Mouse (Mus musculus) hindbrain, embryonic 14.5 days (tissue): ENCODE data around the gene Irf2bpl. TPM values are rescaled to one million over a fixed set of nuclear protein-coding genes. Genes with fewer than 3 reads are reported as not detected.

ENCODE experiments used
- ATAC-seq: fragments of 200-750 bp; cut with Nextera tagmentation; 2 replicates; pipeline ENCODE4 v1.8.0; 2017; ENCODE audit warnings: moderate number of reproducible peaks, mild to moderate bottlenecking, moderate TSS enrichment, moderate library complexity; ENCODE audit not compliant: low FRiP score
- DNase-seq: peaks from one replicate; pipeline ENCODE4 v3.0.0-alpha.2; 2015; ENCODE audit warnings: low spot score
- H3K27ac ChIP-seq: fragments of 300-500 bp; sonication (generic); 2 replicates; pipeline ENCODE4 v1.5.1; 2014; ENCODE audit warnings: mild to moderate bottlenecking, moderate library complexity
- H3K27me3 ChIP-seq: fragments of 300-500 bp; sonication (generic); 2 replicates; pipeline ENCODE4 v1.6.1; 2014; ENCODE audit warnings: mild to moderate bottlenecking, low read length, mixed read lengths; ENCODE audit not compliant: control insufficient read depth, insufficient read depth
- H3K36me3 ChIP-seq: fragments of 300-500 bp; sonication (generic); replicated peaks from 2 replicates; pipeline ENCODE4 v1.6.1; 2014; ENCODE audit not compliant: control insufficient read depth, insufficient read depth
- H3K4me1 ChIP-seq: fragments of 300-500 bp; sonication (generic); replicated peaks from 2 replicates; pipeline ENCODE4 v1.6.1; 2014; ENCODE audit warnings: antibody characterized with exemption, low read length, mixed read lengths; ENCODE audit not compliant: control insufficient read depth, insufficient read depth
- H3K4me2 ChIP-seq: fragments of 300-500 bp; sonication (generic); replicated peaks from 2 replicates; pipeline ENCODE4 v1.6.1; 2014; ENCODE audit warnings: mild to moderate bottlenecking, moderate library complexity
- H3K4me3 ChIP-seq: fragments of 300-500 bp; sonication (generic); replicated peaks from 2 replicates; pipeline ENCODE4 v1.5.1; 2014; ENCODE audit warnings: mild to moderate bottlenecking, low read length
- H3K9ac ChIP-seq: fragments of 300-500 bp; sonication (generic); 2 replicates; pipeline ENCODE4 v1.6.1; 2014
- H3K9me3 ChIP-seq: fragments of 300-500 bp; sonication (generic); 2 replicates; pipeline ENCODE4 v1.6.1; 2016; ENCODE audit warnings: low read length; ENCODE audit not compliant: control insufficient read depth
- WGBS: fragments of 180-500 bp; shearing (Covaris S2); extraction: QIAGEN DNeasy Blood & Tissue Kit; methylation state at CpG from one replicate; pipeline ENCODE4 v1.1.7; 2014; 5-methylcytosine and 5-hydroxymethylcytosine counted together
- polyA plus RNA-seq: library from polyadenylated mRNA; unstranded; fragments of >200 nt; fragmentation: Nextera tagmentation; extraction: Ambion mirVana; gene quantifications from 2 replicates; pipeline ENCODE4 v1.2.1, GENCODE M21; 2014

The Irf2bpl gene
- polyA plus RNA-seq, 1 experiment from 2014 or later: 64.5 TPM

GRCm38 (mm10) chr12:86893326-86894183 lies 9.0 kb upstream of the Irf2bpl start:
- peak overlapping the region; percentile 27 for H3K4me3 ChIP-seq
- H3K36me3 ChIP-seq: no peaks in the 10 kb centered on the region
- H3K4me2 ChIP-seq: peak overlapping the region; percentile 90
- peaks cover 92% of the 10 kb centered on the region for H3K4me1 ChIP-seq
- H3K27ac ChIP-seq: peak overlapping the region; percentile 100
- no peaks in the 10 kb centered on the region for H3K9me3 ChIP-seq
- peak; percentile 4; the same call in 1 of the 2 replicates for ATAC-seq
- H3K27me3 ChIP-seq: no peaks in the 10 kb centered on the region
- DNase-seq: no peak
- peak overlapping the region; percentile 63 for H3K9ac ChIP-seq
- under 1% methylated on average over 20 of the region's 20 CpGs for WGBS

- no peak overlapping the region for H3K4me3 ChIP-seq
- H3K4me1 ChIP-seq: peaks cover 92% of the 10 kb centered on the region
- H3K36me3 ChIP-seq: no peaks in the 10 kb centered on the region
- no peak for ATAC-seq
- peak overlapping the region; percentile 90 for H3K4me2 ChIP-seq
- H3K9me3 ChIP-seq: no peaks in the 10 kb centered on the region
- H3K27me3 ChIP-seq: no peaks in the 10 kb centered on the region
- peak overlapping the region; percentile 100 for H3K27ac ChIP-seq
- WGBS: 2% methylated on average over 17 of the region's 18 CpGs
- peak; percentile 82 for DNase-seq
- peak overlapping the region; percentile 63 for H3K9ac ChIP-seq
These were observed 8.2 kb upstream of the Irf2bpl start for GRCm38 (mm10) chr12:86892711-86893311.

- Histone ChIP-seq H3K4me2 (peak overlapping the region; percentile 90), H3K27me3 (no peaks in the 10 kb centered on the region), H3K9ac (peak overlapping the region; percentile 63), H3K9me3 (no peaks in the 10 kb centered on the region), H3K4me1 (peaks cover 86% of the 10 kb centered on the region), H3K36me3 (no peaks in the 10 kb centered on the region), H3K27ac (peak overlapping the region; percentile 100), H3K4me3 (peak overlapping the region; percentile 13)
- DNase-seq (peak; percentile 69), ATAC-seq (no peak)
- under 1% methylated on average over 37 of the region's 37 CpGs for WGBS
These were observed 7.4 kb upstream of the Irf2bpl start for GRCm38 (mm10) chr12:86891786-86892702.

- Histone ChIP-seq H3K36me3 (no peaks in the 10 kb centered on the region), H3K27me3 (no peaks in the 10 kb centered on the region), H3K4me2 (peak overlapping the region; percentile 90), H3K9ac (peak overlapping the region; percentile 63), H3K4me1 (peaks cover 86% of the 10 kb centered on the region), H3K9me3 (no peaks in the 10 kb centered on the region), H3K27ac (peak overlapping the region; percentile 100), H3K4me3 (peak overlapping the region; percentile 13)
- ATAC-seq: no peak
- no peak for DNase-seq
- 4% methylated on average over 11 of the region's 11 CpGs for WGBS
These were observed 6.8 kb upstream of the Irf2bpl start for GRCm38 (mm10) chr12:86891454-86891785.

- H3K4me1 ChIP-seq: peaks cover 86% of the 10 kb centered on the region
- H3K27ac ChIP-seq: peak overlapping the region; percentile 100
- no peak for ATAC-seq
- peak; percentile 37 for DNase-seq
- H3K4me2 ChIP-seq: peak overlapping the region; percentile 90
- H3K27me3 ChIP-seq: no peaks in the 10 kb centered on the region
- H3K36me3 ChIP-seq: no peaks in the 10 kb centered on the region
- WGBS: 28% methylated on average over 8 of the region's 8 CpGs
- peak overlapping the region; percentile 63 for H3K9ac ChIP-seq
- no peak overlapping the region for H3K4me3 ChIP-seq
- H3K9me3 ChIP-seq: no peaks in the 10 kb centered on the region
These were observed 6.3 kb upstream of the Irf2bpl start for GRCm38 (mm10) chr12:86890796-86891301.

GRCm38 (mm10) chr12:86890091-86890720 lies 5.6 kb upstream of the Irf2bpl start:
- Histone ChIP-seq H3K27ac (peak overlapping the region; percentile 100), H3K4me3 (no peak overlapping the region), H3K27me3 (no peaks in the 10 kb centered on the region), H3K9me3 (no peaks in the 10 kb centered on the region), H3K9ac (peak overlapping the region; percentile 63; the same call in 1 of the 2 replicates), H3K4me1 (peaks cover 86% of the 10 kb centered on the region), H3K4me2 (peak overlapping the region; percentile 90), H3K36me3 (no peaks in the 10 kb centered on the region)
- DNase-seq (no peak), ATAC-seq (no peak)
- WGBS: 43% methylated on average over 12 of the region's 12 CpGs

GRCm38 (mm10) chr12:86889103-86889644 lies 4.6 kb upstream of the Irf2bpl start:
- Histone ChIP-seq H3K9me3 (no peaks in the 10 kb centered on the region), H3K36me3 (no peaks in the 10 kb centered on the region), H3K27ac (peak overlapping the region; percentile 100), H3K9ac (peak overlapping the region; percentile 52), H3K4me1 (peaks cover 86% of the 10 kb centered on the region), H3K4me3 (no peak overlapping the region), H3K4me2 (peak overlapping the region; percentile 55), H3K27me3 (no peaks in the 10 kb centered on the region)
- ATAC-seq (no peak), DNase-seq (no peak)
- 19% methylated on average over 7 of the region's 7 CpGs for WGBS
